Mouse (Mus musculus) hindbrain, postnatal 0 days (tissue): ENCODE results near the gene Pid1. TPM values are rescaled to one million over a fixed set of nuclear protein-coding genes. Genes with fewer than 3 reads are reported as not detected.

Experiments used
- ATAC-seq: fragments of 200-750 bp; cut with Nextera tagmentation; 2 replicates; pipeline ENCODE4 v1.8.0; 2017; ENCODE audit warnings: mild to moderate bottlenecking, moderate TSS enrichment, moderate library complexity
- DNase-seq: peaks from one replicate; pipeline ENCODE4 v3.0.0-alpha.2; 2015; ENCODE audit warnings: low spot score
- H3K27ac ChIP-seq: fragments of 300-500 bp; sonication (generic); 2 replicates; pipeline ENCODE4 v1.5.1; 2014; ENCODE audit warnings: mild to moderate bottlenecking
- H3K27me3 ChIP-seq: fragments of 300-500 bp; sonication (generic); 2 replicates; pipeline ENCODE4 v1.6.1; 2014; ENCODE audit warnings: low read length, mixed read lengths; ENCODE audit not compliant: insufficient read depth
- H3K36me3 ChIP-seq: fragments of 300-500 bp; sonication (generic); 2 replicates; pipeline ENCODE4 v1.6.1; 2014; ENCODE audit warnings: low read length, mixed read lengths; ENCODE audit not compliant: insufficient read depth
- H3K4me1 ChIP-seq: fragments of 300-500 bp; sonication (generic); 2 replicates; pipeline ENCODE4 v1.6.1; 2014; ENCODE audit warnings: antibody characterized with exemption, low read length, mixed read lengths; ENCODE audit not compliant: insufficient read depth
- H3K4me2 ChIP-seq: fragments of 300-500 bp; sonication (generic); 2 replicates; pipeline ENCODE4 v1.6.1; 2014; ENCODE audit warnings: low read depth, mild to moderate bottlenecking, low read length, moderate library complexity, mixed read lengths
- H3K4me3 ChIP-seq: fragments of 300-500 bp; sonication (generic); 2 replicates; pipeline ENCODE4 v1.5.1; 2014; ENCODE audit warnings: low read length
- H3K9ac ChIP-seq: fragments of 300-500 bp; sonication (generic); replicated peaks from 2 replicates; pipeline ENCODE4 v1.6.1; 2014; ENCODE audit warnings: mild to moderate bottlenecking, low read length, moderate library complexity, mixed read lengths
- H3K9me3 ChIP-seq: fragments of 300-500 bp; sonication (generic); 2 replicates; pipeline ENCODE4 v1.6.1; 2016; ENCODE audit warnings: low read length, mixed read lengths
- CTCF ChIP-seq: IDR thresholded peaks from 2 replicates; pipeline ENCODE4 v1.5.1; 2016; ENCODE audit warnings: antibody characterized with exemption, control low read depth, low read depth
- WGBS: fragments of 180-500 bp; shearing (Covaris S2); extraction: QIAGEN DNeasy Blood & Tissue Kit; methylation state at CpG from one replicate; pipeline ENCODE4 v1.1.7; 2014; 5-methylcytosine and 5-hydroxymethylcytosine counted together
- polyA plus RNA-seq: library from polyadenylated mRNA; unstranded; fragments of >200 nt; fragmentation: Nextera tagmentation; extraction: Ambion mirVana; gene quantifications from 2 replicates; pipeline ENCODE4 v1.2.1, GENCODE M21; 2015
- total RNA-seq: library from RNA; depleted of rRNA; stranded (reverse); fragments of >200 nt; gene quantifications from 2 replicates; pipeline ENCODE4 v1.2.3, GENCODE M21; 2014

The Pid1 gene
- total and polyA plus RNA-seq, 2 experiments from 2014 or later: 71.1 to 74.9 TPM

GRCm38 (mm10) chr1:84325309-84325708 is 38.7 kb downstream of the Pid1 start:
- WGBS: 29% methylated on average over 3 of the region's 3 CpGs
- H3K9me3 ChIP-seq: no peaks in the 10 kb centered on the region
- no peak overlapping the region for H3K4me3 ChIP-seq
- H3K9ac ChIP-seq: no peak overlapping the region
- TF ChIP-seq CTCF: no peak
- no peak overlapping the region for H3K27ac ChIP-seq
- no peaks in the 10 kb centered on the region for H3K27me3 ChIP-seq
- H3K36me3 ChIP-seq: no peaks in the 10 kb centered on the region
- no peaks in the 10 kb centered on the region for H3K4me1 ChIP-seq
- ATAC-seq (no peak), DNase-seq (peak; percentile 47)
- H3K4me2 ChIP-seq: no peak overlapping the region

- Histone ChIP-seq H3K36me3 (no peaks in the 10 kb centered on the region), H3K4me2 (no peak overlapping the region), H3K9ac (no peak overlapping the region), H3K9me3 (no peaks in the 10 kb centered on the region), H3K27ac (no peak overlapping the region), H3K4me1 (no peaks in the 10 kb centered on the region), H3K27me3 (no peaks in the 10 kb centered on the region), H3K4me3 (no peak overlapping the region)
- TF ChIP-seq CTCF: no peak
- 62% methylated on average over 4 of the region's 4 CpGs for WGBS
- DNase-seq (no peak), ATAC-seq (no peak)
Observed at GRCm38 (mm10) chr1:84321327-84321726, 42.7 kb downstream of the Pid1 start.

DNA sequence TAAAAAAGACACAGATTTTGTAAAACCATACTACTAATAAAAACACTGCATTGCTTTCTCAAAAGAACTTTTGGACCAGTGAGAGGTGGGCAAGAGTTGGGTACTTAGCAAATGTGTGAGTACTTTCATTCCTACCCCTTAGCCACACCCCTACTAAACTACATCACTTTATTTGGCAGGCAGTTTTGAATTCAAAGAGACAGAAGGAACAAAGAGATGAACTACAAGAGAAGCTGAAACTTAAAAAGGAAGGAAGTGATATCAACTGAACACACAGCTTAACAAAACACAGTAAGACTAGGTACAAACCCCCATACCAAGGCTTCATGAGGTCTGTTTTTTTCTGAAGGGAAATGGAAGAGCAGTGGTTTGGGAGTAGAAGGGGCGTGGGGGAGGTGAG is 45.4 kb downstream of the Pid1 start:
- H3K4me2 ChIP-seq: no peak overlapping the region
- H3K27ac ChIP-seq: no peak overlapping the region
- no peaks in the 10 kb centered on the region for H3K9me3 ChIP-seq
- WGBS: 85% methylated on average over 1 of the region's 1 CpGs
- ATAC-seq (no peak), DNase-seq (no peak)
- TF ChIP-seq CTCF: no peak
- H3K36me3 ChIP-seq: no peaks in the 10 kb centered on the region
- H3K4me3 ChIP-seq: no peak overlapping the region
- no peaks in the 10 kb centered on the region for H3K4me1 ChIP-seq
- H3K27me3 ChIP-seq: no peaks in the 10 kb centered on the region
- H3K9ac ChIP-seq: no peak overlapping the region

- H3K4me1 ChIP-seq: no peaks in the 10 kb centered on the region
- no peak for DNase-seq
- 89% methylated on average over 1 of the region's 1 CpGs for WGBS
- no peak for TF ChIP-seq CTCF
- H3K36me3 ChIP-seq: no peaks in the 10 kb centered on the region
- no peak overlapping the region for H3K4me2 ChIP-seq
- no peaks in the 10 kb centered on the region for H3K9me3 ChIP-seq
- no peak overlapping the region for H3K4me3 ChIP-seq
- ATAC-seq: no peak
- H3K27me3 ChIP-seq: no peaks in the 10 kb centered on the region
- H3K27ac ChIP-seq: no peak overlapping the region
- H3K9ac ChIP-seq: no peak overlapping the region
Observed at GRCm38 (mm10) chr1:84317827-84318226, 46.2 kb downstream of the Pid1 start.

- Histone ChIP-seq H3K4me1 (no peaks in the 10 kb centered on the region), H3K27me3 (no peaks in the 10 kb centered on the region), H3K4me3 (no peak overlapping the region), H3K9me3 (no peaks in the 10 kb centered on the region), H3K36me3 (no peaks in the 10 kb centered on the region), H3K27ac (no peak overlapping the region), H3K4me2 (no peak overlapping the region), H3K9ac (no peak overlapping the region)
- 76% methylated on average over 2 of the region's 2 CpGs for WGBS
- DNase-seq: no peak
- TF ChIP-seq CTCF: no peak
- ATAC-seq: no peak
Observed at GRCm38 (mm10) chr1:84309966-84310460, 54.0 kb downstream of the Pid1 start.

DNA sequence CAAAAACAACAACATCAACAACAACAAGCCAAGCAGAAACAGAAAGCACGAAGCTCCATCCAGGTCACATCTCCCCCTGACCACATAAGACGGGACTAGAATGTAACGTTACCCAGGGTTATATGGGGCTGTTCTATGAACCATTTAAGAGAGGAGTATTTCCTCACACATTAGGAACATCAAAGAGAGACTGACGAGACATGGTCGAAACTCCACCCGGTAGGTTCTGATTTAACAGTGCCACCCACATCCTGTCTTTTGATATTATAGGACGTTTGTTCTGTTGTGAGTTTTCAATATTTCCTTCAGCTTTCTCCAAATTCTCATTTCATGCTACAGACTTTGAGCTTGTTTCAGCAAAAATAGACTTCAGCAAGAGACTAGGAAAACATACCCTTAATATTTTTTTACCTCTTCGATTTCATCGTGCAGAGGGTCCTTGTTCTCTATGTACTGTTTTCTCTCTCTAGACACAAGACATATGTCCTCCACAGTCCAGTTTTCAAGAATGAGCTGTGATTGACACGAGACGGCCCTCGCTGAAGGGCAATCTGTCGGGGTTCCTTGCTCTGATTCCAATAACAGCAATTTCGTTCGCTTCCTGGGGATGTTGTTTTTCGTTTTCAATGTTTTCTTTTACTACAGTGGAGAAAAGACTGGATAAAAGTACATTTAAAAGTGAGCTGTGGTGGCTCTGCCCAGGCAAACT is 58.1 kb downstream of the Pid1 start:
- ATAC-seq (no peak), DNase-seq (no peak)
- Histone ChIP-seq H3K4me1 (no peaks in the 10 kb centered on the region), H3K27ac (no peak overlapping the region), H3K4me2 (no peak overlapping the region), H3K36me3 (no peaks in the 10 kb centered on the region), H3K9me3 (no peaks in the 10 kb centered on the region), H3K4me3 (no peak overlapping the region), H3K27me3 (no peaks in the 10 kb centered on the region), H3K9ac (no peak overlapping the region)
- 77% methylated on average over 16 of the region's 16 CpGs for WGBS
- no peak for TF ChIP-seq CTCF

DNA sequence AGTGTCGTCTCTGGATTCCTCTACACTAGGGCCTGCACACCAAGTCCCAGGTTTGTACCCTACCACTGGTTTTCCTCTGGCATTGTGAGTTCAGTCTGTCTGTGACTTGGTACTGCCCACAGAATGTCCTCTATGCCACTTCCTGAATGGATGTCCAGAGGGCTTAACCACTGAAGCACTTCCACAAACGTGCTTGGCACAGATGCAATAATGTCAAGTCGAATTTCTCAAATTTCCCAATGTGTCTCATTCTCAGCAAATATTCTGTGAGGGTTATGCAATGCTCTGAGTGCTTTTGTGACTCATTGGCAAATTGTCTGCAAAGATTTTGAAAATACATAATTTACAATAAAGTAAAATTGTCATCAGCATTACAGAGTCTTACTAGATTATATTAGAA is 61.2 kb downstream of the Pid1 start:
- no peak for ATAC-seq
- DNase-seq: no peak
- no peaks in the 10 kb centered on the region for H3K36me3 ChIP-seq
- H3K4me2 ChIP-seq: no peak overlapping the region
- H3K9me3 ChIP-seq: no peaks in the 10 kb centered on the region
- no peak overlapping the region for H3K27ac ChIP-seq
- H3K9ac ChIP-seq: no peak overlapping the region
- no peaks in the 10 kb centered on the region for H3K4me1 ChIP-seq
- H3K4me3 ChIP-seq: no peak overlapping the region
- H3K27me3 ChIP-seq: no peaks in the 10 kb centered on the region
- WGBS: 68% methylated on average over 3 of the region's 3 CpGs
- TF ChIP-seq CTCF: no peak
